Mouse (Mus musculus) hindbrain, postnatal 0 days (tissue): Measurements from ENCODE around the gene Anp32e. TPM values are rescaled to one million over a fixed set of nuclear protein-coding genes. Genes with fewer than 3 reads are reported as not detected.

Source experiments
- ATAC-seq: fragments of 200-750 bp; cut with Nextera tagmentation; 2 replicates; pipeline ENCODE4 v1.8.0; 2017; ENCODE audit warnings: mild to moderate bottlenecking, moderate TSS enrichment, moderate library complexity
- DNase-seq: peaks from one replicate; pipeline ENCODE4 v3.0.0-alpha.2; 2015; ENCODE audit warnings: low spot score
- H3K27ac ChIP-seq: fragments of 300-500 bp; sonication (generic); 2 replicates; pipeline ENCODE4 v1.5.1; 2014; ENCODE audit warnings: mild to moderate bottlenecking
- H3K27me3 ChIP-seq: fragments of 300-500 bp; sonication (generic); 2 replicates; pipeline ENCODE4 v1.6.1; 2014; ENCODE audit warnings: low read length, mixed read lengths; ENCODE audit not compliant: insufficient read depth
- H3K36me3 ChIP-seq: fragments of 300-500 bp; sonication (generic); 2 replicates; pipeline ENCODE4 v1.6.1; 2014; ENCODE audit warnings: low read length, mixed read lengths; ENCODE audit not compliant: insufficient read depth
- H3K4me1 ChIP-seq: fragments of 300-500 bp; sonication (generic); 2 replicates; pipeline ENCODE4 v1.6.1; 2014; ENCODE audit warnings: antibody characterized with exemption, low read length, mixed read lengths; ENCODE audit not compliant: insufficient read depth
- H3K4me2 ChIP-seq: fragments of 300-500 bp; sonication (generic); 2 replicates; pipeline ENCODE4 v1.6.1; 2014; ENCODE audit warnings: low read depth, mild to moderate bottlenecking, low read length, moderate library complexity, mixed read lengths
- H3K4me3 ChIP-seq: fragments of 300-500 bp; sonication (generic); 2 replicates; pipeline ENCODE4 v1.5.1; 2014; ENCODE audit warnings: low read length
- H3K9ac ChIP-seq: fragments of 300-500 bp; sonication (generic); replicated peaks from 2 replicates; pipeline ENCODE4 v1.6.1; 2014; ENCODE audit warnings: mild to moderate bottlenecking, low read length, moderate library complexity, mixed read lengths
- H3K9me3 ChIP-seq: fragments of 300-500 bp; sonication (generic); 2 replicates; pipeline ENCODE4 v1.6.1; 2016; ENCODE audit warnings: low read length, mixed read lengths
- CTCF ChIP-seq: IDR thresholded peaks from 2 replicates; pipeline ENCODE4 v1.5.1; 2016; ENCODE audit warnings: antibody characterized with exemption, control low read depth, low read depth
- WGBS: fragments of 180-500 bp; shearing (Covaris S2); extraction: QIAGEN DNeasy Blood & Tissue Kit; methylation state at CpG from one replicate; pipeline ENCODE4 v1.1.7; 2014; 5-methylcytosine and 5-hydroxymethylcytosine counted together
- polyA plus RNA-seq: library from polyadenylated mRNA; unstranded; fragments of >200 nt; fragmentation: Nextera tagmentation; extraction: Ambion mirVana; gene quantifications from 2 replicates; pipeline ENCODE4 v1.2.1, GENCODE M21; 2015
- total RNA-seq: library from RNA; depleted of rRNA; stranded (reverse); fragments of >200 nt; gene quantifications from 2 replicates; pipeline ENCODE4 v1.2.3, GENCODE M21; 2014

Anp32e gene
- total and polyA plus RNA-seq, 2 experiments from 2014 or later: 27.5 to 127 TPM

DNA sequence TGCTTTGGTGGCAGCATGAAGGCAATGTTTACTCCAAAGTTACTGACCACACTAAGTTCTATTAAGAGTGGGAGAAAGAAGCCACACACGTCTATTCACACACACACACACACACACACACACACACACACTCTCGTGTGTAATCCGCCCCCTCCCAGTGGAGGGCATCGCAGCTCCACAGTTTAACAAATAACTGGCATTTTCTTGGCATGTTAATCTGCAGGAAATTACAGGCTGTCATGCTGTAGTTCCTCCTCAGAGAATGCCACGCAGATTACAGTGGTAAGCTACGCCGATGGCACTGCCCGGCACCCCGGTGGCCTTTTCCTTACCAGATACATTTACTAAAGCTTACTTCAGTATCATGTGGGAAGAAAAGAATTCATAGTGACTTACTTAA lies 49.2 kb downstream of the Anp32e start:
- Histone ChIP-seq H3K9ac (no peak overlapping the region), H3K4me2 (no peak overlapping the region), H3K27me3 (no peaks in the 10 kb centered on the region), H3K4me1 (no peaks in the 10 kb centered on the region), H3K9me3 (no peaks in the 10 kb centered on the region), H3K27ac (no peak overlapping the region; the same call in 1 of the 2 replicates), H3K36me3 (no peaks in the 10 kb centered on the region), H3K4me3 (no peak overlapping the region)
- peak; percentile 38 for DNase-seq
- WGBS: 51% methylated on average over 9 of the region's 9 CpGs
- ATAC-seq: peak; percentile 28; the same call in 1 of the 2 replicates
- no peak for TF ChIP-seq CTCF

DNA sequence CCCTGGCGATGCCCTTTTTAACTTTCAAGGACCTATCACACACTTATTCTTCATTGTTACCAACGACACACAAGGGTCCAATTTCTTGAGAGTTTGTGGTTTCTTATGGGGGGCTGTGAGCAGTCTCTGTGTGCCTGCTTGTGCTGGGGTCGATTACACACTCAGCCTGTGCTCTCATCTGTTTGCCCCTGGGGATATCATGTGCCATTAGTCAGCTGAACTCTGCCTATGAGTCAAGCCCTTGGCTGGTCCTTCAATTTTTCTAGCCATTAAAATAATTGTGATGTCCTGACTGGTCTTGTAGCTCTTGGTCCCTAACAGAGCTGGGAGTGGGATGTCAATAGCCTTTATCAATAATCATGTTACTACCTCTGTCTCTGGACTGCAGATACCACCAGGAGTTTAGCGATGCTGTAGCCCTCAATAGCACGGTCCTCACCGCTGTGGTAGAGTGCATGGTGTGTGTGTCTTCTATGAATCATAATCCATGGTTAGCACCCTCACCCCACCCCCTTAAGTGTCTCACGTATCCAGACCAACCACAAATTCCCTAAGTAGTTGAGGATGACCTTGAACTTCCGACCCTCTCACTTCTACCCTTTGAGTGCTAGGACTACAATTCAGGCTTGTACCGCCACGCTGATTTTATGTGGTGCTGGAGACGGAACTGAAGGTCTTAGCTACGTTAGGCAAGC lies 51.4 kb downstream of the Anp32e start:
- Histone ChIP-seq H3K9ac (no peak overlapping the region), H3K27me3 (no peaks in the 10 kb centered on the region), H3K4me3 (no peak overlapping the region), H3K4me2 (no peak overlapping the region), H3K27ac (no peak overlapping the region), H3K36me3 (no peaks in the 10 kb centered on the region), H3K9me3 (no peaks in the 10 kb centered on the region), H3K4me1 (peaks cover 10% of the 10 kb centered on the region)
- no peak for TF ChIP-seq CTCF
- 88% methylated on average over 12 of the region's 12 CpGs for WGBS
- no peak for DNase-seq
- no peak for ATAC-seq

DNA sequence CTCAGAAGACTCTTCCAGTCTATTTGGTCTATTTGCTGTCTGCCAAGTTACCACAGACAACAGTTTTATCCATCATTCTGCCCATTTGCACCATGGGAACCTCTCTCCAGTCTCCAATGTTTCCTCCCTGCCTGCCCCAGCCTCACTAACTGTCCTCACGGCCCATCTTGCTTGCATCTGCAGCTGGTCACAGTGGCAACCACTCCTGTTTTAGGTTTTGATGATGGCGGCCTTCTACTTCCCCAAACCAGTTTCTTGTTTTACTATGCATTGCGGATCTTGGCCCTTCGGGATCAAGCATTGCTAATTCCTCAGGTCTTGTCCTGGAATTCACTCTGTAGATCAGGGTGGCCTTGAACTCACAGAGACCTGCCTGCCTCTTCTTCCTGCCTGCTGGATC lies 53.1 kb downstream of the Anp32e start:
- TF ChIP-seq CTCF: no peak
- no peak for ATAC-seq
- Histone ChIP-seq H3K9me3 (no peaks in the 10 kb centered on the region), H3K9ac (no peak overlapping the region), H3K4me3 (no peak overlapping the region), H3K36me3 (no peaks in the 10 kb centered on the region), H3K4me2 (no peak overlapping the region), H3K4me1 (peaks cover 23% of the 10 kb centered on the region), H3K27me3 (no peaks in the 10 kb centered on the region), H3K27ac (no peak overlapping the region)
- 92% methylated on average over 4 of the region's 4 CpGs for WGBS
- no peak for DNase-seq

DNA sequence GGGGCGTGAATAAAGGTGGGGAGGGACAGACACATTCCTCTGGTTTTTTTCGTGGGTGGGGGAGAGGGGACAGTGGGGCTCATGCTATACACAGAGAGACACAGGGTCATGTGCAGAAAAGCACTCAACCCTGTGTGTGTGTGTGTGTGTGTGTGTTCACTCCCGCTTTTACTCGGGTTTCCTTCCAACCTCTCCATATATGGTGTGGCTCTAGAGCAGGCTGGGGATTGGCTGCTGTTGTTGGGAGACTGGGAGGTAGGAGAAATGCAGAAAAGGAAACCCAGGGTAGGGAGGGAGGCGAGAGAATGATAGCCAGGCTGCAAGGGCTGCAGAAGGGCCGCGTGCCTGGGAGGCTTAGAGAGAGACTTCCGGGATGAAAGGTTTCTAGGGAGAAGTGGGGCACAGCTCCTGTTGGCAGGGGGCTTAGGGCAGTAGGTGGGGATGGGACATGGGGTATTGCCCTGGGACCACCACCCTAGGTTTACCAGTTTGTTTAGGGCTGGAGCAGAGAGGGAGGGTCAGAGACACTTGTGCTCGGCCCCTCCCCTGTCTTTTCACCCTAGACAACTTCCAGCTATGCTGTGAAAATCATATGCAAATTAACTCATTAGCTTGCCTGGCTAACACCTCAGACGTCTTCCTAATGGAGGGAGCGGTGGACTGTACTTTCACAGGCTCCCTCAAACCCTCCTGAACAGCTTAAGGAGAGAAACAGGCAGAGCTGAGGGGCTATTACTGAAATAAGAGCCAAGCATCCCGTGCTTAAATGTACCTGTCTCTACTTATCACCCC lies 56.4 kb downstream of the Anp32e start:
- Histone ChIP-seq H3K4me3 (peak overlapping the region; percentile 8; the same call in 1 of the 2 replicates), H3K4me1 (peaks cover 23% of the 10 kb centered on the region), H3K27ac (peak overlapping the region; percentile 87), H3K9ac (peak overlapping the region; percentile 30; the same call in 1 of the 2 replicates), H3K27me3 (no peaks in the 10 kb centered on the region), H3K4me2 (peak overlapping the region; percentile 42), H3K9me3 (no peaks in the 10 kb centered on the region), H3K36me3 (peaks cover 20% of the 10 kb centered on the region)
- peak; percentile 86 for DNase-seq
- WGBS: 3% methylated on average over 12 of the region's 12 CpGs
- TF ChIP-seq CTCF: no peak
- ATAC-seq: peak; percentile 93

DNA sequence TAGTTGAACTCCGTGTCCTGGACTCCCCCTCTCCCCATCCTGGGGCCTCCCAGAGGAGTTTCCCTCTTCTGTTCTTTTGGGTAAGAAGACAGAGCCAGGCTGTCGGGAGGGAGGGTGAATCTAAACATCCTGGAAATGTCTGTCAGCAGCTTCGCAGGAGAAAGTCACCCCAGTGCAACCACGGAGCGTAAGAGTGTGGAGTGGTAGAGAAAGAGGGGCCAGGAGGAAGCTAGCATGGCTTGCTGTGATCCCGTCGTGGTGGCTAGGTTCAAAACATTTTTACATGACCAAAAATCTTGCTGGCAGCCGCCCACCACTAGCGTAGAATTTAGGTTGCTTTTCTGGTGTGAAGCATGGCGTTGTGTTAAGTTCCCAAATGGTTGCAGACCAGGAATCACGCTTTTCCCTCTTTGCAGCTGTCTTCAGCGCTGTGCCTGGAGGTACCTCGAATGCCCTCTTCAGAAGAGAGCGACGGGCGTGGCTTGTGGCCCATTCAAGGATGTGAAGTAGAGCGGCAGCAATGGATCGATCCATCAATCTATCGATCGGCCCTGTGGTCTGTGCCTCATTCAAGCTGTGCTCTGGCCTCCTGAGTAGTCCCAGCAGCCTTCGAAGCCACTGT lies 57.1 kb downstream of the Anp32e start:
- Histone ChIP-seq H3K4me2 (peak overlapping the region; percentile 42), H3K9ac (peak overlapping the region; percentile 30), H3K36me3 (peaks cover 27% of the 10 kb centered on the region), H3K9me3 (no peaks in the 10 kb centered on the region), H3K4me1 (peaks cover 23% of the 10 kb centered on the region), H3K4me3 (peak overlapping the region; percentile 8; the same call in 1 of the 2 replicates), H3K27ac (peak overlapping the region; percentile 87), H3K27me3 (no peaks in the 10 kb centered on the region)
- TF ChIP-seq CTCF: no peak
- WGBS: 5% methylated on average over 21 of the region's 21 CpGs
- ATAC-seq: peak; percentile 44
- peak; percentile 72 for DNase-seq

DNA sequence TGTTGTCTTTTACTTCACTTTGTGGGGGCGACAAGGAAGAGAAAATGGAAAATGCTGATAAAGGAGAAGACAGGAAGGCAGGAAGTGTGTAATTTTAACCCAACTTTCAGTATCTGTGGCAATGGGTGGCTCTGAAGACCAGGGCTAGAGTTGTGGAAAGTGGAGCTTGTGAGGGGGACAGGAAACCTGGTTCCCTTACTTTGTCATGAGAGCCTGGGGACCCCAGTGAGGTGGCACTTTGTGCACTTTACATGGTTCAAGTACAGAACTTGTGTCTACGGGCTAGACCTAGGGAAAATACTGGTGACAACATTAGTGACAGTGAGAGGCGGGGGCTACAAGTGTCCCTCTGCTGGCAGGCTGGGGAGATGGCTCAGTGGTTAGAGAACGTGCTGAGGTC lies 57.9 kb downstream of the Anp32e start:
- Histone ChIP-seq H3K4me3 (no peak overlapping the region), H3K27me3 (no peaks in the 10 kb centered on the region), H3K9me3 (no peaks in the 10 kb centered on the region), H3K27ac (no peak overlapping the region), H3K9ac (no peak overlapping the region), H3K4me1 (peaks cover 23% of the 10 kb centered on the region), H3K4me2 (no peak overlapping the region), H3K36me3 (peaks cover 34% of the 10 kb centered on the region)
- no peak for ATAC-seq
- DNase-seq: no peak
- no peak for TF ChIP-seq CTCF
- 81% methylated on average over 4 of the region's 4 CpGs for WGBS
